Mouse (Mus musculus) spleen, postnatal 36 days (tissue): ENCODE results near the gene Gfod2.
A peak's percentile ranks its signal among the peaks of the same experiment; 100 is the strongest.

Experiments used
- DNase-seq, 2 experiments: peaks; one replicate each; pipeline ENCODE4 v3.0.0; 2022; ENCODE audit warnings: low spot score in 2 of 2, mixed read lengths in 1 of 2

Gene Gfod2

DNA sequence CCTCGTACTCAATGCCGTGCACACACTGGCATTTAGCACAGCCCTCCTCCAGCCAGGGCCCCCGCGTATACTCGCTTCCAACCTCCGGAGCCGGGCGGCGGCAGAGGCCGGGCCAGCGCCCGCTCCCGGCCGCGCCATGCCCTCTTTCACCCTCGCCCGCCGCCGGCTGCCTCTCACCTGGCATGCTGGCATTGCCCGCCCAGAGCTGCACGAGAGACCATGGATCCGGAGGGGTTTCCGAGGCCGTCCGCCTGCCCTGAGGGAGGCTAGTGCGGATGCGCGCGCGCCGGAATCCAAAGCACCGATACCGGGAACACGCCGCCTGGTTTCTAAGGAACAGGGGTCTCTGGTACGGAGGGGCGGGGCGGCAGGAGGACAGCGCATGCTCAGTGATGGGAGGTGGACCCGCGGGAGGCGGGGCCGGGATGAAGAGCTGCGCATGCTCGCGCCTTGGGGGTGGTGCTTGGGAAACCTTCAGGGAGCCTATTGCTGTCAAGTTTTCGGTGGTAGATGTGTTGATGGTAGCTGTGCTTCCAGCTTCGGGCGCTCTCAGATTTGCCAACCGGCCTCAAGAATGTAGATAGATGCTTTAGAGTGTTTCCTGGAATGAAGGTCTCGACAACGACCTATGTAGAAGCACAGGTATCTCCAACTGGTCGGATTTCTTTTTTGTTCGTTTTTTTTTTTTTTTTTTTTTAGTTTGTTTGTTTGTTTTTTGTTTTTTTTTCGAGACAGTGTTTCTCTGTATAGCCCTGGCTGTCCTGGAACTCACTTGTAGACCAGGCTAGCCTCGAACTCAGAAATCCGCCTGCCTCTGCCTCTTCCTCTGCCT lies at the start of gene Gfod2:
TSS of gene Gfod2 (minus strand) at position 388 of the 832 bp plus-strand sequence.
- DNase-seq: peak; percentile 95 to 96

DNA sequence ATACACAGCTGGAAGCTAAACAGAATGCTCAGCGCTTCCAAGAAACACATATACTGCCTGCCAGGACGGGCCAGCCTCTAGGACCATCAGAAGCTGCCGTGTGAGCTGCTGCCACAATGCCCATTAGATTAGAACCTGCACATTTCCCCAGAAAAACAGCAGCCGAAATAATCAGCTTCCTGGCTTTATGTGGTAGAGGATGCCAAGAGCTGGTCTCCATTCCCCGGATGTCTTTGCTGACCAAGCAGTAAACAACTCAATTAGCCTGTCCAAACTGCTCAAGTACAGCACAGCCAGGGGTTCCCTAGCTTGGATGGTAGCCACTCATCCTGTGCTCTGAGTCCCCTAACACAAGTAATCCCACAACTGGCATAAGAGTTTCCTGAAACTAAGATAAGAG lies 49.3 kb upstream of the Gfod2 start:
- no peak for DNase-seq

DNA sequence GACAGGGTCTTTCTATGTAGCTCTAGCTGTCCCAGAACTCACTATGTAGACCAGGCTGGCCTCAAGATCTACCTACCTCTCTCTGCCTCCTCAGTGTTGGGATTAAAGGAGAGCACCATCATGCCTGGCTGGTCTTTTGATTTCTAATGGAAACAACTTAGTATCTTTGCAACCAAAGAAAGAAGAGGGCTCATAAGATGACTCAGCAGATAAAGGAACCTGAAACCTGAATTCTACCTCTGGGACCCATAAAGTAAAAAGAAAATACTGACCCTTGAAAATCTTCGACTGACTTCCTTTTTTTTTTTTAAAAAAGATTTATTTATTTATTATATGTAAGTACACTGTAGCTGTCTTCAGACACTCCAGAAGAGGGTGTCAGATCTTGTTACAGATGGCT lies 47.5 kb upstream of the Gfod2 start:
- DNase-seq: no peak

DNA sequence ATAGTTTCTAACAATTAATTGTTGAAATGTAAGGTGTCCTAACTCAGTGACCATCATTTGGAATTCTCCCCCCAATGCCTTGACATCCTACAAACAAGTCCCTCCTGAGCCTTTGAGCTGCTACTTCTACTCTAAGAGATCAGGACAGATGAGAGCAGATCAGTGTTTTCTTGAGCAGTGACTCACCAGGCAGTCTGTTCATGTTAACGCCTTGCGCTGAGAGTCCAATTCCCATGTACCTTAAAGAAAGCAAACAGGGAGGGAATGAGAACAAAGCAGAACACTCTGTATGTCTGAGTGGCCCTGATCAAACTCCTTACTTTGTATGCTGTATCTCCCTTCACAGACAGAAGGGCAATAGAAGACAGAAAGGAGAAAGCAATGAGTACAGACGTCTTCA lies 46.9 kb upstream of the Gfod2 start:
- DNase-seq: no peak

DNA sequence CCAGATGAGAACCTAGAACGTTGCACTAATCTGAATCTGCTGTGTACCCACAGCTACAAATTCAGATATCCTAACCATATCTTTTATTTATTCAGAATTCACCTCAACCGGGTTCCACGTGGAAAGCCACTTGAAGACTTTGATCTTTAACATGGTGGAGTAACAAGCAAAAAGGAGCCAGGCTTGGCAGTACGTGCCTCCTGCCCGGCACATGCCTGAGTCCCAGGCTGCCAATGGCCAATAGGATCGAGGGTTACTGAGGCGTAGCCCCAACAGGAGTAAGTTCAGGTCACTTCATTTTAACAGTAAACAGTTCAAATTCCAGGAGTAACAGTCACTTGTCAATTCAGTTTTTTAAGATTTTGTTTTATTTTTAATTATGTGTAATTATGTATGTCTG lies 46.3 kb upstream of the Gfod2 start:
- DNase-seq: no peak

DNA sequence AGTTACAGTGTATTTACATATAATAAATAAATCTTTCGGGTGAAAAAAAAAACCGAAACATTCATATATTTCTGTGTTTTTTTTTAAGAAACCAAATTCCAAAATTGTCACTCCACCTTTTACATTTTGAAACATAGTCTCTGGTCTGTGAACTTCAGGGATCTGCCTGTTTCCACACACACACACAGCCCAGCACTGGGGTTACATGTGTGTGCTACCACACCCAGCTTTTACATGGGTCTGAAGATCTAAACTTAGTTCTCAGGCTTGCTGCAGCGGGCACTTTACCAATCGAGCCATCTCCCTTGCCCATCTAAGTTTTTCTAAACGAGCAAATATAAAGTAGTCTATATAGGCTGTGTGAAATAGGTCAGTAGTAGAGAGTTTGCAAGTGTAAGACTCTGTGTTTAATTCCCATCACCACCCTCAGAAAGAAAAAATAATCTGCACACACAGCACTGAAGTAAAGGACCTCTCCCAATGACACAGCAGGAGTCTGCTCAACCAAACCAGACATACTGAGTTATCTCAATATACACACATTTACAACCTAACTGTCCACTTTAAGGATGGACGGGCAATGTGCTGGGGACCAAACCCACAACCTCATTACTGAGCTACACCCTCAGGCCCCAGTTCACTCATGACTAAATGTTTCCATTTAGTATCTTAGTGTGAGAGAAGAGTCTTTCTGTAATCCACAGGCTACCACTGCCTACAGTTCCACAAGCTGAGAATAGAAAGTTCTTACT lies 42.9 kb upstream of the Gfod2 start:
- peak; percentile 30 to 63 for DNase-seq

DNA sequence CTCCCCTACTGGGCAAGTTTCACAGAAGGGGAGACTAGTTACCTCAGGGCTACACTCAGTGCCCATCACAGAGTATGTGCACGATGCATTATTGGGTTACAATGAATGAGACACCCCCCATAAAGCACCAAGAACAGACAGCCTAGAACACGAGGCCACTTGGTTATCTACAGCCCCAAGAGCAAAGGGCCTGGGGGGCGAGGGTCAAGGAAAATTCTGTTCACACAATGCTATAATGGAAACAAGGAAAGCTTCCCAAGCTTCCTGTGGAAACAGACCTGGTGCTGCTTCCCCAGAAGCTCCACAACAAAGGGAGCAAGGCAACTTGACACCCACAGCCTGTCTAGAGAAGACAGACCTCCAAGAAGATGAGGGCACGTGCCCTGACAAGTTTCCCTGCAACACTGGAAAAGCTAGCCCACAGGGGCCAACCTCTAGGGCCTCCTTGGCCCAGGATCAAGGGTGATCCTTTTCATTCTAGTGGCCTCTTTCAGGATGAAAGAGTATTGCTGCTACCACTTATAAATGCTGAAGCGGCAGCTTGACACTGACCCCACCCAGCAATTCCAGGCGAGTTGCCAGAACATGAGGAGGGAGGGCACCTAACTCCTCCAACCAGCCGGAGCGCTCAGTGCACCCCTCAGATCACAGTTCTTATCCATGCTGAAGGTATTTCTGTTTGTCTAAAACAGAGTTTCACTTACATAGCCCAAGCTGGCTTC lies 40.8 kb upstream of the Gfod2 start:
- peak; percentile 75 to 85 for DNase-seq

DNA sequence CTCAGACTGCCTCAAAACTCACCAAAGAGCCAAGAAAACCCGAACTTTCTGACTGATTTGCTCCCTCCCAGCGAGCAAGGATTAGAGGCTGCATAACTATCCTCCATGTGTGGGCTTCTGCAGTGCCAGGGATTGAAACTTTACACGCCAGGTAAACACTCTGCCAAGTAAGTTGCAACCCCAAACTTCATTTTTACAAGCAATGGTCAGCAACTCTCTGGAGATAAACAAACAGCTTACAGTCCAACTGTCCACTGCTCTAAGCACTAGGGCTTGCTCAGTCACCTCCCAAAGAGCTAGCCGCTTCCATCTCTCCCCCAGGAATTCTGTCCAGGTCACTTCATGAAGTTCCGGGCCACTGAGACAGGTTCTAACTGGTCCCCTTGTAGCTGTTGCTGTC lies 39.9 kb upstream of the Gfod2 start:
- no peak for DNase-seq

DNA sequence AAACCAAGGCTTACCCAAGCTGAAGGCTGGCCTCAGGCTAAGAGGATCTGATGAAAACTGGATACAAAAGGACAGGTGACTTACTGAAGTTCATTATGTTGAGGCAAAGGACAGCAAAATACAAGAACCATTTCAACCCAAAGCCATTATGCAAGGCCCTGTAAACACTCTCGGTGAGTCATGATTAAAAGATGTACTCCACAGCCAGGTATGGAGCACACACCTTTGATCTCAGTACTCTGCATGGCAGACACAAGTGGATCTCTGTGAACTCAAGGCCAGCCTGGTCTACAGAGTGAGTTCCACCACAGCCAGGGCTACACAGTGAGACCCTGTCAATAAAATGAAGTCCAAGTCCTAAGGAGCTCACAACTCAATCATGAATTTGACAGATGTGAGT lies 37.3 kb upstream of the Gfod2 start:
- no peak for DNase-seq

DNA sequence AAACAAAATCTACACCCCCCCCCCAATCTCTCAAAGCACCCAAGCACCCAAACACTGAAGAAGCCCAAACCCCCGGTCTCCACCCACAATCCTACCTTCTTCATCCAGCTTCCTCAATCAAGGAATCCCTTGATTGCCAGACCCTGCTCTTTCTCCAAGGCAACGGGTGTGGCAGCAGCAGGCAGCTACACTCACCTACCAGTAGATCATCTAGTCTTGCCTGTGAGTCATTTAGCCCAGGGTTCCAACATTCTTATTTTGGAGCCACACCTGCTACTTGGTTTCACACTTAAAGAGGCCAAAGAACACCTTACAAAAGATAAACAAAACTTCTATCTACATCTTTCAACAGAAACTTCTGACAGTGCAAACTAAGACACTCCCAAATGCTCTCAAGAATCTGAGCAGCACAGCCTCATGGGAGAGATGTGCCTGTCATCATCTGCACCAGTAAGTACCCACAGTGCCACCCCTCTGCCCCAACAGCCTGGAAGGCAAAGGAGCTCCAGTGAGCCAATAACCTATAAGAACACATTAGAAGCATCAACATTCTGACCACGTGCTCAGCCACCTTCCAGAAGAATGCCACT lies 35.6 kb upstream of the Gfod2 start:
- no peak for DNase-seq

DNA sequence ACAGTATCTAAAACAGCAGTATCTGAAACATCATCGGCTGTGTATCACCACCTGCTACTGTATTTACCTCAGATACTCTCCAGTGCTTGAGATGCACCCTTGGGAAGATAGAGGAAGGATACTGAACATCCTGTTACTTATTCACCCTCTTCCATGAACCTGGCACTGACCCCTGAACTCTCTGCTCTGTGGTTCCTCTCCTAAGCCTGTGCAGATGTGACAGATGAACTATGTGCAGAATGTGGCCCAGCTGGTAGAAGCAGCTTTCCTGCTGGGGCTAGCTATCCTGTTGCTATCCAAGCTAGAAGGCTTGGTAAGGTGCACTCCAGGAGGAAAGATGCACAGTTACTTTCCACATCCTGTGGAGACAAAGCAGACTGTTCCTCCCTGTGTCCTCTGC lies 34.9 kb upstream of the Gfod2 start:
- no peak for DNase-seq

DNA sequence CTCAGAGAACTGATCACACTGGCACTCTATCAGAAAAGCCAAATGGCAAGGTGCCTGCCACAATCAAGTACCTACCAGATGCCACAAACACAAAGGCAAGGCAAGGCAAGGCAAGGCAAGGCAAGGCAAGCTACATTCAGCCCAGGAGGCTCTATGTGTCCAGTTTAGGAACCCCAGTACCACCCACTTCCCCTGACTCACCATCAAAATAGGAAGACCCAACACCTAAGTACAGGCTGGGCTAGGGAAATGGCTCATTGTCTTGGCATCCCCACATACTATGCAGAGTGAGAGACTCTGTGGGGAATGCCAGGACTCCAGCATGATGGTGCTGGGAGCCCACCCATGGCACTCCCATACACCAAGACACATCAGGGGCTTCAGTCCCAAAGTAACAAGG lies 31.2 kb upstream of the Gfod2 start:
- DNase-seq: no peak

DNA sequence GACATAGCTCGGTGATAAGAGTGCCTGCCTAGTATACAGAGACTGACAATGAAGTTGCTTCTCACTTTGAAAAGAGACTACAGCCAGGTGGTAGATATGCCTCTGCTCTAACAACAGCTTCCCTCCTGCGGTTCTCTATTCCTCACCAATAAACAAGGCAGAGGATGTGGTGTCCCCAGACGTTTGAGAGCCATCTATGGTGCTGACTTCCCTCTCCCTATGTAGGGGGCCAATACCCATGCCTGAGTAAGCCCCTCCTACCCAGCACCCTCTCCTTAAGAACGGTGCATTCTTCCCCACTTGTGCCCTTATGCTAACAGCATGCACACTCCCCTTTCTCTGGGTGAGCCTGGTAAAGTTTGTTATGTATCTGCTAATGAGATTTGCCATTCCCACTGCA lies 30.5 kb upstream of the Gfod2 start:
- no peak for DNase-seq

DNA sequence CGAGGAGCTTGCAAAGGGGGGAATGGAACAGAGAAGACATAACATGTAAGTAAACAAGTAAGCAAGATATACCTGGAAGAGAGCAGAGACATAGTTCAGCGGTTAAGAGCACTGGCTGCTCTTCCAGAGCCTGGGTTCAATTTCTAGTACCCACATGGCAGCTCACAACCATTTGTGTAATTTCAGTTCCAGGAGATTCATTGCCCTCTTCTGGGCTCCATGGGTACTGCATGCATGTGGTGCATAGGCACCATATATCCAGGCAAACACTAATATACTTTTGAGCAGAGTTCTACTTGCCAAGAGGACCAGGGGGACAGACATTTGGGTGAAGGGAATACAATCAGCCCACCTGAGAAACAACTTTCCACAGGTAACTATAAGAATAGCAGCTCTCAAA lies 29.8 kb upstream of the Gfod2 start:
- peak; percentile 52 to 60 for DNase-seq

DNA sequence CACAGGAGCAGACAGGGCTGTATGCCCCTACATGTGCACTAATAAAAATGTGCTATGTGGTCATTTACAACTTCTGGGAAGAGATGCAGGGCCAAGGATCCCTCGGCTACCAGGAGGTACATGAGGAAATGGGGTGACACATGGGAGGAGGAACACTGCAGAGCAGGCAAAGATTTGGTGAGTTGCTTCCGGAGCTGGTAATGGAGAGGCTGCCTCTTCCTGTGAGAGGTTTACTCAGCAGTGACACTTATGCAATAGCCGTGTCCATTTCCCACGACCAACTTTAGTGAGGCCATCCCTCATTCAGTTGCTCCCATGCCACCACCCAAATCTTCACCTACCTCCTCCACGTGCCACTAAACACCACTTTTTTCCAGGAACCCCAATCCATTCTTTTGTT lies 21.8 kb upstream of the Gfod2 start:
- DNase-seq: no peak

DNA sequence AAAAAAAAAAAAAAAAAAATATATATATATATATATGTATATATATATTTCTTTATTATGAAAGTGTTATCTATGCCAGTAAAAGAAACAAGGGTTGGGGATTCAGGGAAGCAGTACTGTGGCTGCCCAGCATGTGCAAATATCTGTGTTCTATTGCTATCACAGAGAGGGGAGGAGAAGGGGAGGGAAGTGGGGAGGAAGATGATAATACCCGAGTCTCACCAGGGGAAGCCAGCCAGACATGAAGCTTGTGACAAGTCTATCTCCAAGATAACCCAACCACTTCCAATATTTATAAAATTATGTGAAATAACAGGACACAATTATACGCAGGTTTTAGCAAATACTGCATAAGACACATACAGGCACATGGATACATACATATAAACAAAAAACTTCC lies 19.4 kb upstream of the Gfod2 start:
- DNase-seq: no peak

DNA sequence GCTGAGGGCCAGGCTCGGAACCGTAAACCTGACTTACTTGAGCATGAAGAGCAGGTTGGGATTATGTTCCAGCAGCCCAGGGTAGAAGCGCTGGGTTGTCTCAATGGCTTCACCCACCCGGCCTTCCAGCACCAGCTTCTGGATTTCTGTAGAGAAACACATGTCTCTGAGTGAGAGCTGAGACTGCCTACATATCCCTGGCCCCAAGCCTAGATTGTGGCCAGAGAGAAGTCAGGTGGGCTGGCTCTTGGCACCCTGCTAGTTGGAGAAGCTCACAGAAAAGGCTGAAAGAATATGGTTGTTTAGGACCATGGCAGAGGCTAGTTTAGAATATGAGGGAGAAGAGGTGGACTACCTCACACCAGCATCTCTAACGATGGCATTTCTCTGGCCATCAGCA lies 16.0 kb upstream of the Gfod2 start:
- DNase-seq: no peak

DNA sequence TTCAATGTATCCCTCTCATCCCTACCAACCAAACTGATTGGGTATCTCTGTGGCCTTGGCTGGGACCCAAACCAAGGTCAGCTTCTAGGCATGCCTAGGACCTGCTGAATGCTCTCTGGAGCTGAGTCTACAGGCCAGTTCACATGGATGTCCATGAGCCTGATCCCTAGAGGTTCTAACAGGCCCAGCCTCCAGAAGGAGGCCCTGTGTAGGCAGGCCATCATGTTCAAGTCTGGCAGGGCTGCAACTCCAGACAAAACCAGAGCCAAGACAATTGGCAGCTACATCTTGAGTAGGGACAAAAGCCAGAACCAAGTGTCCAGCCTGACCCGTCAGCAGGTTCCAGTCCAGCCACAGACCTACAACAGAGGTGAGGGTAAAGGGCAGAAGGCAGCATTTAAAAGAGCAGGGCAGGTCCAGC lies 15.0 kb upstream of the Gfod2 start:
- DNase-seq: no peak

DNA sequence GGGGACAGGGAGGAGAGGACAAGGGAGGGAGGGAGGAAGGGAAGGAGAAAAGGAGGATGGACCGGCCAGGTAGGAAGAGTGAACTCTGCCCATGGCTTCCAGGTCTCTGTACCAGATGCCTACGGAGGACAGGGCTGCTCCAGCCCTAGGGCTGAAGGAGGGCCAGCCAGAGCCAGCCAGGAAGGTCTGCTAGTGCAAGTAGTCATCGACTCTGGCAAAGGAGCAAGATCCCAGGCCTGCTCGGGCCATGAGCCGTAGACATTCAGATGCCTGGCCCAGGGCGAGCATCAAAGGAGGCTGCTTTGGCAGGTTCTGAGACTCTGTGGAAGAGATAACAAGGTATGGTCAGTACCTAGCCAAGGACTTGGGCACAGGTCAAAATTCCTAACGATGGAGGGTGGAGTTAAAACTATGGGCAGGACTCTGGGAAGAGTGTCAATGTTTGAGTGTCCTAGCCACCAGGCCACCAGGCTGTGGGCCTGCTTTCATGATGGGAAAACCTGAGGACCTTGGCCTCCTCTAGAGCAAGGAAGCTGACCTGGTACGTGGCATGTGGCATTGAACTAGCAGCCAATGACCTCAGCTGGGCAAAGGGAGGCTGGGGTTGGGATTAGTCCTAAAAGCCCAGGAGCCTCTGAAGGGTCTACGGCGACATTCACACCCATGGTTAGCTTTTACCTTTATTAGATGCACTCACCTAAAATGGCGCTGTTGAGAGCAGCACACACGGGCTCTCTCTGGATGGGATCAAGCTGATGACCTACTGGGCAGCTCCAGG lies 13.1 kb upstream of the Gfod2 start:
- no peak for DNase-seq

DNA sequence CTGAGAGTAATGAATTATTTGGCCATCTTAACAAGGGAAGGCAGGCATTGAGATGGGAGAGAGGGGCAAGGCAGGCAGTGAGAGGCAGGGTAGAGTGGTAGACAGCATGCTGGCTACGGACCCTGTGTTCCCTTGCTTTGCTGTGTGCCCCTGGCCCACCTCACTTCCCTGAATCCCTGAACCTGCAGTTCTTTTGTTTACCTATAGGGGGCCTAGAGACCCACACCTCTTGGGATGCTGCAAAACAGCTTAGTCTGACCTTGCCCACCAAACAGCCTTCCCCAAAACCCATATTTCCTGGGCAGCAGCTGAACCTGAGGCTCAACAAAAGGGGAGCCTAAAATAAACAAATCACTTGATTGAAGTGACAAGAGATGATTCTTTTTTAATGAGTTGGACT lies 12.1 kb upstream of the Gfod2 start:
- peak in 1 of 2 experiments; percentile 16 for DNase-seq

DNA sequence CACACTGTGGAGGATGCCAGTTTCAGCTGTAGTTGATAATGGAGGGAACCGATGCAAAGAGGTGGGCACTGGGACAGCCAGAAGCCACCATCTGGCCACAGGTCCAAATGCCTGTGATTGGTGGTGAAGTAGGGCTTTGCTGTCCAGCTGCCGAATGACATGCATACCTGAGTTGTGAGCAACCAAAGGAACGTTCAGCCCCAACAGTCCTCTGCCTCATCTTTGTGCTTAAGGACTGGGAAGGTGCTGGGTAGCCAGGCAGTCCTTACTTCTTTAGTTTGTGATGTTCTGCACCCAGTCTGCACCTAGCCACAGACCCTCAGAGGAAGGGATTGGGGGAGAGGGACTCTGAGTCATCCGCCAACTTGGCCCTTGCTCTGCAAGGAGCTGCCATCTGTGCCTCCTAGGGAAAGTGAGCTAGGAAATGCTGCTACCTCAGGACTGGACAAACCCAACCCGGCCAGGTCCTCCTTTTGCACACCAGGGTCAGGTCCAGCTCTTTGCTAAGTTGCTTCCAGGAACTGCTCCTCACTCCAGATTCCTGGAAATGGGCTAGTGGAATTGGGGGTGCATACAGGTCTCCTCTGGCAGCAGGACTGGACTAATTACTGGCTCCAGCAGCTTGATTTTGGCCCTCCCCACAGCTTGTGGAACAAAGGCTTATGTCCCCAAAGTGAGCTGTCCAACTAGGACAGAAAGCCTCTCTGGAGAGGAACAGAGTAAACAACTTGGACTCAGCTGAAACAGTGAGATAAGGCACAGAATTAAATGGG lies 10.2 kb upstream of the Gfod2 start:
- no peak for DNase-seq
